Mouse (Mus musculus): Measurements from ENCODE around the gene Vmn1r218. TPM values are rescaled to one million over a fixed set of nuclear protein-coding genes. Genes with fewer than 3 reads are reported as not detected.
"Not testable (repeated sequence)": the region's sequence is repeated elsewhere in the genome, so short reads cannot be mapped to it uniquely, and the experiment has no call there.

Gene Vmn1r218
- not detected in 2 replicates for total RNA-seq (2014; fragmentation: Nextera tagmentation)
- 0.06 and 0.11 TPM in 2 replicates for total RNA-seq (2017)
- polyA plus RNA-seq (2012): not detected in 2 replicates

- ATAC-seq (ENCODE audit: extremely low read depth, insufficient number of reproducible peaks, low FRiP score, poor library complexity, severe bottlenecking): no peak
- Histone ChIP-seq H3K4me1 (ENCODE audit: insufficient read depth, low read depth, low read length) (no peaks in the 10 kb centered on the region), H3K4me3 (ENCODE audit: low read depth, low read length) (no peak within 1 kb of the TSS), H3K9me3 (replicated peaks) (no peaks in the 10 kb centered on the region), H3K36me3 (replicated peaks) (no peaks in the 10 kb centered on the region), H3K27me3 (ENCODE audit: insufficient read depth, low read length) (0 out of 2 replicates have a peak, but pooled peaks cover 2% of the 10 kb centered on the region)
- DNase-seq (ENCODE audit: low spot score): no peak
- no peak for TF ChIP-seq TAL1 (conservative IDR thresholded peaks at IDR 0.05; ENCODE audit: low read depth, low read length)
- no peak for TF ChIP-seq POLR2AphosphoS5 (IDR thresholded peaks at IDR 0.05; ENCODE audit: insufficient replicate concordance, low read depth, low read length)
- TF ChIP-seq GATA1 (IDR thresholded peaks at IDR 0.05; ENCODE audit: borderline replicate concordance, low read length): no peak
- TF ChIP-seq CTCF (IDR thresholded peaks at IDR 0.05; ENCODE audit: low read depth, low read length): no peak
- TF ChIP-seq GATA2 (IDR thresholded peaks at IDR 0.05; ENCODE audit: borderline replicate concordance, low read depth, low read length): no peak
These were observed at the start of gene Vmn1r218 for GRCm38 (mm10) chr13:23133099-23133498. Gene Vmn1r218 (plus strand): TSS chr13:23133155.

GRCm38 (mm10) chr13:23094386-23094785 lies 38.6 kb upstream of the Vmn1r218 start:
- no peak for ATAC-seq (ENCODE audit: extremely low read depth, insufficient number of reproducible peaks, low FRiP score, poor library complexity, severe bottlenecking)
- DNase-seq (ENCODE audit: low spot score): no peak
- no peak for TF ChIP-seq GATA1 (IDR thresholded peaks at IDR 0.05; ENCODE audit: borderline replicate concordance, low read length)
- TF ChIP-seq TAL1 (conservative IDR thresholded peaks at IDR 0.05; ENCODE audit: low read depth, low read length): no peak
- TF ChIP-seq GATA2 (IDR thresholded peaks at IDR 0.05; ENCODE audit: borderline replicate concordance, low read depth, low read length): no peak
- TF ChIP-seq POLR2AphosphoS5 (IDR thresholded peaks at IDR 0.05; ENCODE audit: insufficient replicate concordance, low read depth, low read length): no peak
- no peak for TF ChIP-seq CTCF (IDR thresholded peaks at IDR 0.05; ENCODE audit: low read depth, low read length)
- H3K9me3 ChIP-seq (replicated peaks): no peaks in the 10 kb centered on the region
- no peak overlapping the region for H3K4me3 ChIP-seq (ENCODE audit: low read depth, low read length)
- no peaks in the 10 kb centered on the region for H3K4me1 ChIP-seq (ENCODE audit: insufficient read depth, low read depth, low read length)
- H3K27me3 ChIP-seq (ENCODE audit: insufficient read depth, low read length): no peaks in the 10 kb centered on the region
- H3K36me3 ChIP-seq (replicated peaks): no peaks in the 10 kb centered on the region

- not testable (repeated sequence) for DNase-seq (ENCODE audit: low spot score)
These were observed 14.8 kb upstream of the Vmn1r218 start, which contains the start of gene Vmn1r217 for GRCm38 (mm10) chr13:23118126-23118525. Gene Vmn1r217 (minus strand): TSS chr13:23118226.

GRCm38 (mm10) chr13:23120611-23121010 lies 12.3 kb upstream of the Vmn1r218 start:
- Histone ChIP-seq H3K36me3 (replicated peaks) (no peaks in the 10 kb centered on the region), H3K27me3 (ENCODE audit: insufficient read depth, low read length) (0 out of 2 replicates have a peak, but pooled peaks cover 3% of the 10 kb centered on the region), H3K9me3 (replicated peaks) (no peaks in the 10 kb centered on the region), H3K4me1 (ENCODE audit: insufficient read depth, low read depth, low read length) (no peaks in the 10 kb centered on the region), H3K4me3 (ENCODE audit: low read depth, low read length) (no peak overlapping the region)
- TF ChIP-seq POLR2AphosphoS5 (IDR thresholded peaks at IDR 0.05; ENCODE audit: insufficient replicate concordance, low read depth, low read length) (no peak), CTCF (IDR thresholded peaks at IDR 0.05; ENCODE audit: low read depth, low read length) (no peak), GATA2 (IDR thresholded peaks at IDR 0.05; ENCODE audit: borderline replicate concordance, low read depth, low read length) (no peak), GATA1 (IDR thresholded peaks at IDR 0.05; ENCODE audit: borderline replicate concordance, low read length) (no peak), TAL1 (conservative IDR thresholded peaks at IDR 0.05; ENCODE audit: low read depth, low read length) (no peak)
- DNase-seq (ENCODE audit: low spot score) (no peak), ATAC-seq (ENCODE audit: extremely low read depth, insufficient number of reproducible peaks, low FRiP score, poor library complexity, severe bottlenecking) (no peak)

More at GRCm38 (mm10) chr13:23118126-23118525, 14.8 kb upstream of the Vmn1r218 start, which contains the start of gene Vmn1r217:
- not testable (repeated sequence) for H3K4me3 ChIP-seq (ENCODE audit: low read depth, low read length); H3K27me3 ChIP-seq (ENCODE audit: insufficient read depth, low read length); H3K9me3 ChIP-seq (replicated peaks); H3K4me1 ChIP-seq (ENCODE audit: insufficient read depth, low read depth, low read length); ATAC-seq (ENCODE audit: extremely low read depth, insufficient number of reproducible peaks, low FRiP score, poor library complexity, severe bottlenecking); H3K36me3 ChIP-seq (replicated peaks)

GRCm38 (mm10) chr13:23133501-23133900 lies 546 bp downstream of the Vmn1r218 start:
- Histone ChIP-seq H3K4me3 (ENCODE audit: low read depth, low read length) (no peak overlapping the region), H3K27me3 (ENCODE audit: insufficient read depth, low read length) (0 out of 2 replicates have a peak, but pooled peaks cover 2% of the 10 kb centered on the region), H3K36me3 (replicated peaks) (no peaks in the 10 kb centered on the region), H3K4me1 (ENCODE audit: insufficient read depth, low read depth, low read length) (no peaks in the 10 kb centered on the region), H3K9me3 (replicated peaks) (no peaks in the 10 kb centered on the region)
- no peak for DNase-seq (ENCODE audit: low spot score)
- TF ChIP-seq GATA2 (IDR thresholded peaks at IDR 0.05; ENCODE audit: borderline replicate concordance, low read depth, low read length) (no peak), CTCF (IDR thresholded peaks at IDR 0.05; ENCODE audit: low read depth, low read length) (no peak), GATA1 (IDR thresholded peaks at IDR 0.05; ENCODE audit: borderline replicate concordance, low read length) (no peak), TAL1 (conservative IDR thresholded peaks at IDR 0.05; ENCODE audit: low read depth, low read length) (no peak), POLR2AphosphoS5 (IDR thresholded peaks at IDR 0.05; ENCODE audit: insufficient replicate concordance, low read depth, low read length) (no peak)
- ATAC-seq (ENCODE audit: extremely low read depth, insufficient number of reproducible peaks, low FRiP score, poor library complexity, severe bottlenecking): no peak

GRCm38 (mm10) chr13:23138880-23139279 lies 5.9 kb downstream of the Vmn1r218 start:
- Histone ChIP-seq H3K4me3 (ENCODE audit: low read depth, low read length) (no peak overlapping the region), H3K4me1 (ENCODE audit: insufficient read depth, low read depth, low read length) (no peaks in the 10 kb centered on the region), H3K36me3 (replicated peaks) (no peaks in the 10 kb centered on the region), H3K27me3 (ENCODE audit: insufficient read depth, low read length) (no peaks in the 10 kb centered on the region), H3K9me3 (replicated peaks) (no peaks in the 10 kb centered on the region)
- no peak for ATAC-seq (ENCODE audit: extremely low read depth, insufficient number of reproducible peaks, low FRiP score, poor library complexity, severe bottlenecking)
- TF ChIP-seq CTCF (IDR thresholded peaks at IDR 0.05; ENCODE audit: low read depth, low read length): no peak
- TF ChIP-seq GATA2 (IDR thresholded peaks at IDR 0.05; ENCODE audit: borderline replicate concordance, low read depth, low read length): no peak
- TF ChIP-seq POLR2AphosphoS5 (IDR thresholded peaks at IDR 0.05; ENCODE audit: insufficient replicate concordance, low read depth, low read length): no peak
- no peak for TF ChIP-seq TAL1 (conservative IDR thresholded peaks at IDR 0.05; ENCODE audit: low read depth, low read length)
- TF ChIP-seq GATA1 (IDR thresholded peaks at IDR 0.05; ENCODE audit: borderline replicate concordance, low read length): no peak
- no peak for DNase-seq (ENCODE audit: low spot score)

Data from G1E (cell line).